Mouse (Mus musculus): ENCODE data around the gene Ptpn13.

Gene Ptpn13

DNA sequence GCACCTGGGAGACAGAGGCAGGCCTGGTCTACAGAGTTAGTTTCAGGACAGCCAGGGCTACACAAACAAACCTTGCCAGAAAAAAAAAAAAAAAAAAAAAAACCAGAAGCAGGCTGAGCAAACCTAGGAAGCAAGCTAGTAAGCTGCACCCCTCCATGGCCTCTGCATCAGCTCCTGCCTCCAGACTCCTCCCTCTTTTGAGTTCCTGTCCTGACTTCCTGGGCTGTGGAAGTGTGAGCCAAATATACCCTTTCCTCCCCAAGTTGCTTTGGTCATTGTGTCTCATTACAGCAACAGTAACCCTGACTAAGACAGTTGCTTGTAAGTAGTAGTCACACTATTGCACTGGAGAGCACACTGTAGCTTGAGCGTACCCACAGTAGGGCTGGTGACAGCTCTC is 219.2 kb downstream of the Ptpn13 start:
- no peak for DNase-seq (ENCODE audit: low spot score in 2 of 2)

DNA sequence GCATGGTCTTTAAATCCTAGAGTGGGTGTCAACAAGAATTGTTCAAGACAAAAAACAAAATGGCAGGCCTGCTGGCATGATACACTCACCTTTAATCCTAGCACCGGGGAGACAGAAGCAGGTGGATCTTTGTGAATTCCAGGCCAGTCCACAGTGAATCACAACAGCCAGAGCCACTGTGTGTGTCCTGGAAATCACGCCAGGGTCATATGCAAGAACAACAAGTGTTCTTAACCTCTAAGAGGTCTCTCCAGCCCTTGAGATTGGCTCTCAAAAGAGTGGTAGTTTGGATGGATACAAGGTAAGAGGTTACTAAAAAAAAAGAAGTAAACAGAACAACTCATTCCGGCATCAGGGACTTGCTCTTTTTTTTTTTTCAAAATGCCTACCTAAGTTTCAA is 222.3 kb downstream of the Ptpn13 start:
- no peak for DNase-seq (ENCODE audit: low spot score in 2 of 2)

Measured in right cerebral cortex, postnatal 36 days (tissue).